Mouse (Mus musculus): ENCODE measurements around the gene Bckdha. TPM values are rescaled to one million over a fixed set of nuclear protein-coding genes. Genes with fewer than 3 reads are reported as not detected.
A peak's percentile ranks its signal among the peaks of the same experiment; 100 is the strongest.

Gene Bckdha
- polyA plus RNA-seq (2016; fragmentation: Nextera tagmentation; extraction: Ambion mirVana): 38.4 and 43.4 TPM in 2 replicates

DNA sequence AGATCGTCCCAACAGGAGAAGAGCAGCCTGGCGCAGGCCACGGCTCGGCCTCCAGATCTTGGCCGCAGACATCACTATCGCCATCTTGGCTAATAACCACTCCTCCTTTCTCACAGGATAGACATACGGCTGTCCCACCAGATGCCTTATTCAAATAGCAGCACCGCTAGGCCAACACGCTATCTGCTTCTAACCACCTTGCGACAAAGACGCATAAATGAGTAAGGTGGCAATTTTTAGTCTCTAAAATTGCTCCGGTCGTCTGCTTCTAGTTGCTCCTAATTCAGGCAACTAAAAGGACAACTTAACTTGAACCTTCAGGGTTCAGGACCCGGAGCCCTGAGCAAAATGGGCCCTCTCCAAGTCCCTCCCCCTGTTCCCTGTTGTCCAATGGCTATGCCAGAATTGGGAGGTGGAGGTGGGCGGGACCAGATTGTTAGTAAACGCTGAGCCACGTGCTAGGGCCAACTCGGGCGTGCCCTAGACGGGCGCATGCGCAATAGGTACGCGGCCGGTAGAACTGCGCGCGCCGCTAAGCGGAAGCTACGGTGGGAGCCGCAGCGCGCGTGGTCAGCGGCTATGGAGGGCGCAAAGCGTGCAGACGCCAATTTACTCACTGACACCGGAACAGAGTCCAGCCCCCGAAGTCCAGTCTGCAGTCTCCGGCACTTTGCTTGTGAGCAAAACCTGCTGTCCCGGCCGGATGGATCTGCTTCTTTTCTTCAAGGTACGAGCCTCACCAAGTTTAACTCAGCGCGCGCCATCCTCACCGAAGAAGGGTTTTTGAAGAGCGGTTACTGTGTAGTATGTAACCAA is at the start of gene Bckdha, which contains the start of gene Exosc5:
Gene Bckdha, minus strand, starts transcription at position 325 of the 816 bp plus-strand sequence.
Gene Exosc5, plus strand, starts transcription at position 508 of the 816 bp plus-strand sequence.
- Histone ChIP-seq H3K9me3 (no peaks in the 10 kb centered on the region), H3K27me3 (no peaks in the 10 kb centered on the region), H3K4me1 (peaks cover 23% of the 10 kb centered on the region), H3K9ac (replicated peaks) (peak within 1 kb of the TSS; percentile 66), H3K36me3 (peaks cover 11% of the 10 kb centered on the region), H3K4me2 (replicated peaks) (peak within 1 kb of the TSS; percentile 83), H3K27ac (replicated peaks) (peak within 1 kb of the TSS; percentile 16; the same call in 1 of the 2 replicates), H3K4me3 (peak within 1 kb of the TSS; percentile 53)
- WGBS: under 1% methylated on average over 50 of the region's 50 CpGs
- peak; percentile 99 for ATAC-seq (ENCODE audit: low FRiP score, low read depth)

DNA sequence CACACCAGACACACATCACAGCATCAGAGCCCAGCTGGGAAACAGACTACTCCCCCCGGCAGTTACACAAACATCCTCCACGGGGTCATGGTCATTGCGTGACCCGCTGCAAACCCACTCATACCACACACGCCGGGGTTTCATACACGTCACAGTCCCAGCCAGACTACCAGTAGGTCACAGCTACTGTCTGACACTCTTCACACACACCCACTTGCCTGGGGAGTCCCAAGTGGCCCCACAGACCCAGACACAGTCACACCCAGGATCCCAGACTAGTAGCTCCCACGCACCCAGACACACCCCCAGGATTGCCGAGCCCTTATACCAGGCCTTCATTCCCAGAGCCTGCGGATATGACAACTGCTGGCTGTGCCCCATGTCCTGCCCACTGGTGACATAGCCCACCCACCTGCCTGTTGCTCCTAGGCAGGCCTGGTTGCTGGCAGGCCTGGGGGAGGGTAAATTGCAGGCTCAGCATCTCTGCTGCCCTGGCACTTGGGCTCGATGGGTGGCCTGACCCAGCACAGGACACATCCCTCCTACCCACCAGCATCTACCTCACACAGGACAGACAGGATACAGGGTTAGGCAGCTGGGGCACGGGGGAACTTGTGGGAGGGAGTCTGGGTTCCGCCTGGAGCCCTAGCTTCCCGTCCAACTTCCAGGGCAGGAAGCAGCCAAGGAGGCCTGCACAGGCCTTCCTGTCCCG is 49.0 kb upstream of the Bckdha start:
- no peak for ATAC-seq (ENCODE audit: low FRiP score, low read depth)
- peaks cover 37% of the 10 kb centered on the region for H3K4me1 ChIP-seq
- H3K27ac ChIP-seq (replicated peaks): no peak overlapping the region
- H3K36me3 ChIP-seq: peaks cover 13% of the 10 kb centered on the region
- H3K9ac ChIP-seq (replicated peaks): no peak overlapping the region
- no peak overlapping the region for H3K4me3 ChIP-seq
- H3K9me3 ChIP-seq: no peaks in the 10 kb centered on the region
- H3K27me3 ChIP-seq: peaks cover 34% of the 10 kb centered on the region
- no peak overlapping the region for H3K4me2 ChIP-seq (replicated peaks)
- WGBS: 74% methylated on average over 15 of the region's 15 CpGs

DNA sequence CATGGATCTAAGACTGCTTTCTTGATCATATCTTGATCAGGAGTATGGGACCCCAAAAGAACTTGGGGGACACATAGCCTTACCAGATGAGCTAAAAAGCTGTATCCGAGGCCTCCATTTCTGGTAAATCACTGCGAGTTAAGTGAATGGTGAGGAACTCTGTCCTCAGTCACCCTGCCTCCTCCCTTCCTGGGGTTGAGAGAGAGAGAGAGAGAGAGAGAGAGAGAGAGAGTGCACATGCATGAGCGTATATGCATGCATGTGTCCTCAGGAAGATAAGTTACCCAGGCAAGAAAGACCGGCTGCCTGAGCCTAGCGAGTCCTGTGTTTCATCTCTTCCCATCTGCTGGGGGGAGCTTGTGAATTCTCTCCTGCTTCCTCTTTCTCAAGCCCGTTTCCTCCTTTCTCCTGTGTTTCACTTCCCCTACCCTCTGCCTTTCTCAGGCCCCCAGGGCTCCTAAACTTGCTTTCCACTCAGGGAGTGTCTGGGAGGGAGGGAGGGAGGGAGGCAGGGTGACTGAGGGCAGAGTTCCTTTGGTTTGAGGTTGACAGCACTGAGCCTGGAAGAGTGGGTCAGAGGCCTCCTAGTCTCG is 47.9 kb upstream of the Bckdha start:
- H3K4me2 ChIP-seq (replicated peaks): no peak overlapping the region
- WGBS: 65% methylated on average over 7 of the region's 7 CpGs
- H3K27me3 ChIP-seq: peaks cover 34% of the 10 kb centered on the region
- H3K27ac ChIP-seq (replicated peaks): no peak overlapping the region
- no peak overlapping the region for H3K9ac ChIP-seq (replicated peaks)
- peaks cover 35% of the 10 kb centered on the region for H3K4me1 ChIP-seq
- peaks cover 5% of the 10 kb centered on the region; the same call in 1 of the 2 replicates for H3K9me3 ChIP-seq
- H3K4me3 ChIP-seq: no peak overlapping the region
- no peak for ATAC-seq (ENCODE audit: low FRiP score, low read depth)
- 0 out of 2 replicates have a peak, but pooled peaks cover 4% of the 10 kb centered on the region for H3K36me3 ChIP-seq

DNA sequence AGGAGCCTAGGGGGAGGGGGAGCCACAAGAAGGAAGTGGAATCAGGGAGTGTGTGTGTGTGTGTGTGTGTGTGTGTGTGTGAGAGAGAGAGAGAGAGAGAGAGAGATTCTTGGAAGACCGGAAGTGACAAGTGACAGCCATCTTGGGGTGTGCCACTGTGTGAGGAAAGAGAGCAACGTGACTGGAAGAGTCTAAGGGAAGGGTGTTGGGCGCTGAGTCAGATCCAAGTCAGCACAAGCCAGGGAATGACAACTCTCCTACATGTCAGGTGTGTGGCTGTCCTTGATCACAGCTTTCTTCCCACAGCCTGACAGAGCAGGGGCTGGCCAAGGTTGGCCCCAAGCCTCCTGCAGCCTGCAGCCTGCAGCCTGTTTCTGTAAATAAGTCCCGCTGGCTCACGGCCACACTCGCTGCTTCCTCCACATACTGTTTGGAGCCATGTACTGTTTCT is 47.0 kb upstream of the Bckdha start:
- WGBS: 67% methylated on average over 6 of the region's 6 CpGs
- Histone ChIP-seq H3K27me3 (peaks cover 34% of the 10 kb centered on the region), H3K4me2 (replicated peaks) (no peak overlapping the region), H3K4me3 (no peak overlapping the region), H3K9me3 (peaks cover 5% of the 10 kb centered on the region; the same call in 1 of the 2 replicates), H3K4me1 (peaks cover 27% of the 10 kb centered on the region), H3K9ac (replicated peaks) (no peak overlapping the region), H3K36me3 (no peaks in the 10 kb centered on the region), H3K27ac (replicated peaks) (no peak overlapping the region)
- ATAC-seq (ENCODE audit: low FRiP score, low read depth): no peak

DNA sequence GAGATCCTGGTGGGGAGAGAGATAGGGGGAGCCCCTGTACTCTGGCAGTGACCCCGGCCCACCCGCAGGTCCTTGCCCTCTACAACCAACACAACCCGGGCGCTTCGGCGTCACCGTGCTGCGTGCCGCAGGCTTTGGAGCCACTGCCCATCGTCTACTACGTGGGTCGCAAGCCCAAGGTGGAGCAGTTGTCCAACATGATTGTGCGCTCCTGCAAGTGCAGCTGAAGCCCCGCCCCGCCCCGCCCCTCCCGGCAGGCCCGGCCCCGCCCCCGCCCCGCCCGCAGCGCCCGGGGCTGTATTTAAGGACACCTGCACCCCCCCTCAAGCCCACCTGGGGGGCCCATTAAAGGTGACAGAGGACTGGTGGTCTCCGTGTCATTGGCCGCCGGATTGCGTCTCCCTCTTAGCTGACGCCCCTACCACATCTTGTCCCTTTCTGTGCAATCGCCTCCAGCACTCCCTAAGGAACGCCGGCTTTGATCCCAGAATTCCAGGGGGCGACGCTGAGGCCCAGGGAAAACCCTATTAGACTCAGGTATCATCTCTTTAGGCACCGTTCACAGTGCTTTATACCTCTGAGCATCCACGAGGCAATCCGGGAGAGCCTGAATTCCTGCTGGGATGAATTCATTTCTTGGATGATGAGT is 46.1 kb upstream of the Bckdha start:
- H3K4me3 ChIP-seq: peak overlapping the region; percentile 40
- H3K27ac ChIP-seq (replicated peaks): no peak overlapping the region
- H3K9ac ChIP-seq (replicated peaks): peak overlapping the region; percentile 57
- peaks cover 34% of the 10 kb centered on the region for H3K27me3 ChIP-seq
- H3K4me2 ChIP-seq (replicated peaks): peak overlapping the region; percentile 66
- peaks cover 5% of the 10 kb centered on the region; the same call in 1 of the 2 replicates for H3K9me3 ChIP-seq
- ATAC-seq (ENCODE audit: low FRiP score, low read depth): 0 out of 2 replicates have a peak, but pooled peaks have one; percentile 45
- no peaks in the 10 kb centered on the region for H3K36me3 ChIP-seq
- 5% methylated on average over 31 of the region's 37 CpGs for WGBS
- H3K4me1 ChIP-seq: peaks cover 17% of the 10 kb centered on the region

DNA sequence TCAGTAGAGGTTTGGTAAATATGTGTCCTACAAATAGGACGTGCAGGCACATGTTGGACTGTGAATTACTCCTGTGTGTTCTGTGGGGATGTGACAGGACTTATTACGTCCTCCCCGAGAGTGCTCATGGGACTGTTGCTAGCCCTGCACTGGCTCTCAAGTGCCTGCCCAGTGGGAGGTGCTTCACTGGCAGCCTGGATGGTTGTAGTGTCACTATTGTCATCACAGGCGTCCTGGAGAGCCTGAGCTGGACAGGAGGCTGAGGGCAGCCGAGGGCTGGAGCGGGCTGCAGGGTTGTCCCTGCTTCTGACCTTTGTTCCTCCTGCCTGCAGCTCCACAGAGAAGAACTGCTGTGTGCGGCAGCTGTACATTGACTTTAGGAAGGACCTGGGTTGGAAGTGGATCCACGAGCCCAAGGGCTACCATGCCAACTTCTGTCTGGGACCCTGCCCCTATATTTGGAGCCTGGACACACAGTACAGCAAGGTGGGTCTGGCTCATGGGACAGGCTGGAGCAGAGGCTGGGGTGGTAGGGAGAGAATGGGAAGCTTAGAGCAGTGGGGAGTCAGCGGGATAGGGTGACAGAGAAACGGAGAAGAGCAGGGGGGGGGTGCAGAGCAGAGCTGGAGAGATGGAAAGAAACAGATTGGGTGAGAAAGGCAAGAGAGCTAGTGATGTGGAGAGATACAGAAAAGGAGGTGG is 45.2 kb upstream of the Bckdha start:
- 16% methylated on average over 10 of the region's 10 CpGs for WGBS
- H3K27me3 ChIP-seq: peaks cover 34% of the 10 kb centered on the region
- H3K9ac ChIP-seq (replicated peaks): no peak overlapping the region
- no peak for ATAC-seq (ENCODE audit: low FRiP score, low read depth)
- peaks cover 5% of the 10 kb centered on the region; the same call in 1 of the 2 replicates for H3K9me3 ChIP-seq
- H3K4me3 ChIP-seq: 0 out of 2 replicates have a peak overlapping the region, but pooled peaks have one; percentile 40
- H3K4me2 ChIP-seq (replicated peaks): peak overlapping the region; percentile 66
- H3K4me1 ChIP-seq: peaks cover 17% of the 10 kb centered on the region
- no peaks in the 10 kb centered on the region for H3K36me3 ChIP-seq
- H3K27ac ChIP-seq (replicated peaks): no peak overlapping the region

DNA sequence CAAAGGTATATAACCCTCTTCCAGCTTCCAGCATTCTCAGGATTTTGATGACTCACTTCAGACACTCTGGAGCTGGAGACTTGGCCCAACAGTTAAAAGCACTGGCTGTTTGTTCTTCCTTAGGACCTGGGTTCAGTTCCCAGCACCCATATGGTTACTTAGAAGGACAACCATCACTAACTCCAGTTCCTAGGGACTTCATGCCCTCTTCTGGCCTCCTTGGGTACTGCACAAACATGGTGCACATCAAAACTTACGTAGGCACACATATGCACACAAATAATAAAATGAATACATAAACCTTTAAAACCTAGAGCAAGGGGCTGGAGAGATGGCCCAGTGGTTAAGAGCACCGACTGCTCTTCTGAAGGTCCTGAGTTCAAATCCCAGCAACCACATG is 43.6 kb upstream of the Bckdha start:
- H3K9me3 ChIP-seq: peaks cover 5% of the 10 kb centered on the region; the same call in 1 of the 2 replicates
- H3K9ac ChIP-seq (replicated peaks): no peak overlapping the region
- H3K4me1 ChIP-seq: peaks cover 17% of the 10 kb centered on the region
- no peak overlapping the region for H3K27ac ChIP-seq (replicated peaks)
- H3K36me3 ChIP-seq: no peaks in the 10 kb centered on the region
- H3K27me3 ChIP-seq: peaks cover 30% of the 10 kb centered on the region
- no peak overlapping the region for H3K4me2 ChIP-seq (replicated peaks)
- no peak overlapping the region for H3K4me3 ChIP-seq
- 95% methylated on average over 2 of the region's 2 CpGs for WGBS
- no peak for ATAC-seq (ENCODE audit: low FRiP score, low read depth)

DNA sequence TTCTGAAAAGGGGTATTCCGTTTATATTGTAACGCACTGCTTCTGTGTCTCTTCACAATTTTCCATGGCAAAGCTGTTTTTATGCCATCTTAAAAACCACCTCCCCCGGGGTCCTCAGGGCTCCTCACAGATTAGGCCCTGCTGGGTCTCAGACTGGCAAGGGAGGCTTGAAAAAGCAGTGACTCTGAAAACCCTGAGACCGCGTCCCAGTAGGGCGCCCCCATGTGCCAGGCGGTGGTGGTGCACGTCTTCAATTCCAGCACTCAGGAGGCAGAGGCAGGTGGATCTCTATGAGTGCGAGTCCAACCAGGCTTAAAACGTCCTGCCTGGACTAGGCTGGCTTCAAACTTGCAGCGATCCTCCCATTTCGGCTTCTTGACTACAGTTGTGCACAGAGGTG is 42.0 kb upstream of the Bckdha start:
- no peaks in the 10 kb centered on the region for H3K36me3 ChIP-seq
- no peak for ATAC-seq (ENCODE audit: low FRiP score, low read depth)
- 69% methylated on average over 12 of the region's 12 CpGs for WGBS
- peaks cover 5% of the 10 kb centered on the region; the same call in 1 of the 2 replicates for H3K9me3 ChIP-seq
- H3K9ac ChIP-seq (replicated peaks): no peak overlapping the region
- H3K27ac ChIP-seq (replicated peaks): no peak overlapping the region
- H3K4me3 ChIP-seq: no peak overlapping the region
- H3K4me2 ChIP-seq (replicated peaks): no peak overlapping the region
- H3K4me1 ChIP-seq: peaks cover 17% of the 10 kb centered on the region
- peaks cover 24% of the 10 kb centered on the region for H3K27me3 ChIP-seq

DNA sequence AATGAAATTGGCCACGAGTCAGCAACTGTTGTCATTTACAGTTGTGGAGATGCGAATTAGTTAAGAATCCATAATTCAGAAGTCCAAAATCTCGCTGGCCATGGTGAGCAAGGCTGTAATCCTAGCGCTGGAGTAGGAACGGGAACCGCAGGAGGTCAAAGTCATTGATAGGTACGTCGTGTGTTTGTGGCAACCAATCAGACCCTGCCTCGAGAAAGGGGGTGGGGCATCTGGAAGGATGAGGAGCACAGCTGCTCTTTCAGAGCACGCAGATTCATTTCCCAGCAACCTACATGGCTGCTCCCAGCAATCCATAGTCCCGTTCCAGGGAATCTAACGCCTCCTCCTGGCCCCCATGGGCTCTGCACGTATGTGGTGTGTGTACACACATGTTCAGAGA is 41.1 kb upstream of the Bckdha start:
- no peak overlapping the region for H3K27ac ChIP-seq (replicated peaks)
- 59% methylated on average over 13 of the region's 13 CpGs for WGBS
- no peak overlapping the region for H3K4me2 ChIP-seq (replicated peaks)
- H3K4me3 ChIP-seq: no peak overlapping the region
- H3K9ac ChIP-seq (replicated peaks): no peak overlapping the region
- peaks cover 16% of the 10 kb centered on the region for H3K27me3 ChIP-seq
- H3K9me3 ChIP-seq: peaks cover 5% of the 10 kb centered on the region; the same call in 1 of the 2 replicates
- no peak for ATAC-seq (ENCODE audit: low FRiP score, low read depth)
- H3K4me1 ChIP-seq: peaks cover 12% of the 10 kb centered on the region
- H3K36me3 ChIP-seq: no peaks in the 10 kb centered on the region

DNA sequence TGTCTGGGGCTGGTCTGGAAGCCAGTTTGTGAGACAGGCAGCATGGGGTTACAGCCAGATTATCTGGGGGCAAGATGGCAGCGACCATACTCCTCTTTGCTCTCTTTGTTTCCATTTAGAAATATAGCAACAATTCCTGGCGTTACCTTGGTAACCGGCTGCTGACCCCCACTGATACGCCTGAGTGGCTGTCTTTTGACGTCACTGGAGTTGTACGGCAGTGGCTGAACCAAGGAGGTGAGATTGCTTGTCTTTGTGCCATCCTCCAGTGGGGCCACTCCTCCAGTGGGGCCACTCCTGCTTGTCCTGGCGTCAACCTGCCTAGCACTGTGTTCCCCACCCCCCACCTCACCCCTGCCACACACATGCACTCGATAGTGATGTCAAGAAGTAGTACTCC is 35.3 kb upstream of the Bckdha start:
- ATAC-seq (ENCODE audit: low FRiP score, low read depth): no peak
- WGBS: 48% methylated on average over 8 of the region's 8 CpGs

DNA sequence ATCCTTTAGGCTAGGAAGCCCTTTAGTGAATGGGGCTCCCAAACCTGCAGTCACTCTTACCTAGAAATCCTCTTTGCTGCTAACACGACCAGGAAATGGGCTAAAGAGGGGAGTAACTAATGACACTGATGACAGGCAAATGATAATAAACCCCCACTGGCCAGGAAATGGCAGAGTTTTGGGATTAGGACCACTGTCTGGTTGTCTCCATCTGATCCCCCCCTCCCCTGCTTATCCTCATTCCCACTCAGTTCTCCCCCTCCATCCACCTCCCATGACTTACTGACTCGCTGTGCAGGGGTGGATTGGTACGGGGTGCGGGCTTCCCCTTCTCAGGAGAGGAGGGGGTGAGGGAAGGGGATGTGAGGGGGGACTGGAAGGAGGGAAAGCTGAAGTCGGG is 31.3 kb upstream of the Bckdha start:
- H3K4me3 ChIP-seq: no peak overlapping the region
- H3K27me3 ChIP-seq: peaks cover 79% of the 10 kb centered on the region
- H3K27ac ChIP-seq (replicated peaks): no peak overlapping the region
- no peak overlapping the region; the same call in 1 of the 2 replicates for H3K4me2 ChIP-seq (replicated peaks)
- H3K9ac ChIP-seq (replicated peaks): no peak overlapping the region
- no peaks in the 10 kb centered on the region for H3K9me3 ChIP-seq
- H3K36me3 ChIP-seq: 0 out of 2 replicates have a peak, but pooled peaks cover 2% of the 10 kb centered on the region
- no peak for ATAC-seq (ENCODE audit: low FRiP score, low read depth)
- H3K4me1 ChIP-seq: peaks cover 35% of the 10 kb centered on the region
- 45% methylated on average over 5 of the region's 5 CpGs for WGBS

More for the DNA sequence above, 35.3 kb upstream of the Bckdha start:
- Histone ChIP-seq H3K36me3 (no peaks in the 10 kb centered on the region), H3K9ac (replicated peaks) (no peak overlapping the region), H3K4me2 (replicated peaks) (no peak overlapping the region), H3K4me3 (no peak overlapping the region), H3K27me3 (peaks cover 39% of the 10 kb centered on the region), H3K27ac (replicated peaks) (no peak overlapping the region), H3K9me3 (no peaks in the 10 kb centered on the region), H3K4me1 (peaks cover 6% of the 10 kb centered on the region)

Data from midbrain, embryonic 12.5 days (tissue).